Mouse (Mus musculus) adrenal gland, adult 2 months (tissue): ENCODE measurements around the gene Slc25a17. TPM values are rescaled to one million over a fixed set of nuclear protein-coding genes. Genes with fewer than 3 reads are reported as not detected.
A peak's percentile ranks its signal among the peaks of the same experiment; 100 is the strongest.

Experiments used
- DNase-seq: peaks from one replicate; pipeline ENCODE4 v3.0.0; 2021
- polyA plus RNA-seq: library from polyadenylated mRNA; depleted of rRNA; stranded (reverse); fragments of >200 nt; gene quantifications from 2 replicates; pipeline ENCODE4 v1.2.3, GENCODE M21; 2012
- total RNA-seq, 2 experiments: library from RNA; stranded (reverse); gene quantifications; 2 replicates each; pipeline ENCODE4 v1.2.3; 2021

Gene Slc25a17
- total and polyA plus RNA-seq, 3 experiments = 19.8 to 99.9 (median 77.4) TPM

- DNase-seq = peak; percentile 61
Observed at GRCm38 (mm10) chr15:81355146-81355761, 5.4 kb downstream of the Slc25a17 start.

GRCm38 (mm10) chr15:81352638-81353037 lies 8.0 kb downstream of the Slc25a17 start:
- DNase-seq = peak; percentile 29

- no peak for DNase-seq
Observed at GRCm38 (mm10) chr15:81350401-81350800, 10.2 kb downstream of the Slc25a17 start.

GRCm38 (mm10) chr15:81348366-81348765 lies 12.2 kb downstream of the Slc25a17 start:
- DNase-seq = no peak

GRCm38 (mm10) chr15:81347466-81347865 lies 13.1 kb downstream of the Slc25a17 start:
- no peak for DNase-seq

GRCm38 (mm10) chr15:81341426-81341825 lies 19.2 kb downstream of the Slc25a17 start:
- no peak for DNase-seq

- DNase-seq = no peak
Observed at GRCm38 (mm10) chr15:81339158-81339557, 21.5 kb downstream of the Slc25a17 start.

- no peak for DNase-seq
Observed at GRCm38 (mm10) chr15:81336466-81336865, 24.1 kb downstream of the Slc25a17 start.

- DNase-seq = no peak
Observed at GRCm38 (mm10) chr15:81332517-81332916, 28.1 kb downstream of the Slc25a17 start.

GRCm38 (mm10) chr15:81330816-81331433 lies 29.7 kb downstream of the Slc25a17 start:
- no peak for DNase-seq

GRCm38 (mm10) chr15:81329721-81330369 lies 30.8 kb downstream of the Slc25a17 start:
- no peak for DNase-seq

GRCm38 (mm10) chr15:81327501-81327900 lies 33.1 kb downstream of the Slc25a17 start:
- DNase-seq = no peak

GRCm38 (mm10) chr15:81324979-81325378 lies 35.6 kb downstream of the Slc25a17 start:
- no peak for DNase-seq

GRCm38 (mm10) chr15:81320137-81320536 lies 40.5 kb downstream of the Slc25a17 start:
- no peak for DNase-seq

GRCm38 (mm10) chr15:81319462-81319861 lies 41.1 kb downstream of the Slc25a17 start:
- DNase-seq = no peak

GRCm38 (mm10) chr15:81313928-81314327 lies 46.7 kb downstream of the Slc25a17 start:
- no peak for DNase-seq

- DNase-seq = no peak
Observed at GRCm38 (mm10) chr15:81311026-81311425, 49.6 kb downstream of the Slc25a17 start.

- DNase-seq = no peak
Observed at GRCm38 (mm10) chr15:81310353-81310752, 50.3 kb downstream of the Slc25a17 start.

GRCm38 (mm10) chr15:81308038-81308437 lies 52.6 kb downstream of the Slc25a17 start:
- DNase-seq = no peak

GRCm38 (mm10) chr15:81306501-81306900 lies 54.1 kb downstream of the Slc25a17 start:
- no peak for DNase-seq

- no peak for DNase-seq
Observed at GRCm38 (mm10) chr15:81305035-81305434, 55.6 kb downstream of the Slc25a17 start.

- no peak for DNase-seq
Observed at GRCm38 (mm10) chr15:81304006-81304405, 56.6 kb downstream of the Slc25a17 start.

GRCm38 (mm10) chr15:81302151-81302808 lies 58.3 kb downstream of the Slc25a17 start:
- no peak for DNase-seq
